Mouse (Mus musculus): ENCODE measurements around the gene Nme7. TPM values are rescaled to one million over a fixed set of nuclear protein-coding genes. Genes with fewer than 3 reads are reported as not detected.

Nme7 gene
- polyA plus RNA-seq, 1 experiment, result 22.0 TPM

DNA sequence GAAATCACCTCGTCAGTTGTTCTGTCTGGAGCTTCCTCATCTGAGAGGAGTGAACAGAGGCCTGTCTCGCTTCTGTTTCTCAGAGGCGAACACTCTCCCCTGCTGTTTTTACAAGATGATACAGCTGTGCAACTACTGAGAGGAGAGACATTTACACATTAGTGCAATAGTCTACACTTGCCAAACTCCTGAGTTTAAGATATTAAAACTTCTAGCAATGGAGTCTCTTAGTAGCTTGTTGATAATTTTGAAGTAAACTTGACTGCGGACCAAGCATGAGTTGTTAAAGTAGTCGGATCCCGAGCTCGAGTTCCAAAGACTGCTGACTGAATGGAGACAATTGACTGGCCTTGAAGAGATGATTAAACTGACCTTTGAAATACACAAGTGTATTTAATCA lies 23.8 kb downstream of the Nme7 start:
- H3K4me3 ChIP-seq (ENCODE audit: insufficient read depth, low read length), result no peak overlapping the region
- no peak for TF ChIP-seq POLR2A (IDR thresholded peaks at IDR 0.05; ENCODE audit: extremely low read depth, insufficient read depth, low read length)
- H3K4me1 ChIP-seq (ENCODE audit: control insufficient read depth, insufficient read depth, low read length), result no peaks in the 10 kb centered on the region; the same call in 1 of the 2 replicates
- no peak overlapping the region for H3K27ac ChIP-seq (ENCODE audit: insufficient read depth, low read length)

DNA sequence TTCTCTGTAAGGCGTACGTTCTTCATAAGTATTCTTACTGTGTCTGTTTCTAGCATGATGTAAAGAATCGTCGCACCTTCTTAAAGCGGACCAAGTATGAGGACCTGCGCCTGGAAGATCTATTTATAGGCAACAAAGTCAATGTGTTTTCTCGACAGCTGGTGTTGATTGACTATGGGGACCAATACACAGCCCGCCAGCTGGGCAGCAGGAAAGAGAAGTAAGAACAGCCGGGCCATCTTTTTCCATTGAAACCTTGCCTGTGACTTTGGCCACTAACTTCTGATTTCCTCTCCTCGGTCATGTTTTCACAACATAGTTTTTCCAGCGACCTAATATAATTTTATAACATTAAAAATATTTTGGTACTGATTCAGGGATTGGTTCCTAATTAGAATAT lies 28.6 kb downstream of the Nme7 start:
- no peak overlapping the region for H3K27ac ChIP-seq (ENCODE audit: insufficient read depth, low read length)
- H3K4me1 ChIP-seq (ENCODE audit: control insufficient read depth, insufficient read depth, low read length), result no peaks in the 10 kb centered on the region; the same call in 1 of the 2 replicates
- H3K4me3 ChIP-seq (ENCODE audit: insufficient read depth, low read length), result no peak overlapping the region
- TF ChIP-seq CTCF (IDR thresholded peaks at IDR 0.05; ENCODE audit: extremely low read depth, insufficient read depth, low read length), result no peak
- TF ChIP-seq POLR2A (IDR thresholded peaks at IDR 0.05; ENCODE audit: extremely low read depth, insufficient read depth, low read length), result no peak

GRCm38 (mm10) chr1:164335435-164335834 lies 31.5 kb downstream of the Nme7 start:
- Histone ChIP-seq H3K4me1 (ENCODE audit: control insufficient read depth, insufficient read depth, low read length) (peaks cover 6% of the 10 kb centered on the region), H3K4me3 (ENCODE audit: insufficient read depth, low read length) (no peak overlapping the region), H3K27ac (ENCODE audit: insufficient read depth, low read length) (no peak overlapping the region)
- TF ChIP-seq CTCF (IDR thresholded peaks at IDR 0.05; ENCODE audit: extremely low read depth, insufficient read depth, low read length), result no peak
- TF ChIP-seq POLR2A (IDR thresholded peaks at IDR 0.05; ENCODE audit: extremely low read depth, insufficient read depth, low read length), result no peak

DNA sequence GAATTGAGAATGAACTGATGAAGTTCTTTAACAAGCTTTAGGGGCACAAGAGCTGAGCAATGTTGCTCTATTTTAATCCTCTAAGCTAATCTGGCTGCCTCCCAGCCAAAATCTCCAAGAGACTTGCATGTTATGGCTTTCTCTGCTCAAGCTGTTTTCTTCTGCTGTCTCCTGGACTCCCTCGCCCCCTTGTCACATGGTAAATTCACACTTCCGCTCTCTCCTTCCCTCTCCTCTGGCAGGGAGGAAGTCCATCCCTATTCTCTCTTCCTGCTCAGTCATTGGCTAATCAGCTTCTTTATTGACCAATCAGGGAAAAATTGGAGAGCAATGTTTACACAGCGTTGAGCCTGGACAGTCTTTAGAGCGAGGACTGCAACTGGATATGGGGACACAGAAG lies 31.9 kb downstream of the Nme7 start:
- TF ChIP-seq CTCF (IDR thresholded peaks at IDR 0.05; ENCODE audit: extremely low read depth, insufficient read depth, low read length) (no peak), POLR2A (IDR thresholded peaks at IDR 0.05; ENCODE audit: extremely low read depth, insufficient read depth, low read length) (no peak)
- no peak overlapping the region for H3K27ac ChIP-seq (ENCODE audit: insufficient read depth, low read length)
- no peak overlapping the region for H3K4me3 ChIP-seq (ENCODE audit: insufficient read depth, low read length)
- peaks cover 6% of the 10 kb centered on the region for H3K4me1 ChIP-seq (ENCODE audit: control insufficient read depth, insufficient read depth, low read length)

DNA sequence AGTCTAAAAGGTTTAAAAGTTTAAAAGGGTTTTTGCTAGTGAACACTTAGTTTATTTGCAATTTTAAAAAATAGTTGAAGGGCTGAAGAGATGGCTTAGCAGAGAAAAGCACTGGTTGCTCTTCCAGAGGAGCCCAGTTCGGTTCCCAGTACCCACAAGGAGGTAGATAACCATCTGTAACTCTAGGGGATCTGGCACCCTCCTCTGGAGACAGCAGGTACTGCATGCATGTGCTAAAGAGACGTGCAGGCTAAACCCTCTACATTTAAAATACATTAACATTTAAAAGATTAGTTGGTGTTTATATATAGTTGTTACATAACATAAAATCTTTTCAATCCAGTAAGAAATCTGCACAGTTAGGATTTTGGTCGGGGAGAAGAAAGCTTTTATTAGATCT lies 38.2 kb downstream of the Nme7 start:
- Histone ChIP-seq H3K4me3 (ENCODE audit: insufficient read depth, low read length) (no peak overlapping the region), H3K4me1 (ENCODE audit: control insufficient read depth, insufficient read depth, low read length) (peaks cover 6% of the 10 kb centered on the region), H3K27ac (ENCODE audit: insufficient read depth, low read length) (no peak overlapping the region)
- TF ChIP-seq CTCF (IDR thresholded peaks at IDR 0.05; ENCODE audit: extremely low read depth, insufficient read depth, low read length) (peak; percentile 45), POLR2A (IDR thresholded peaks at IDR 0.05; ENCODE audit: extremely low read depth, insufficient read depth, low read length) (no peak)

- Histone ChIP-seq H3K4me1 (ENCODE audit: control insufficient read depth, insufficient read depth, low read length) (peaks cover 2% of the 10 kb centered on the region; the same call in 1 of the 2 replicates), H3K27ac (ENCODE audit: insufficient read depth, low read length) (no peak overlapping the region), H3K4me3 (ENCODE audit: insufficient read depth, low read length) (no peak overlapping the region)
- TF ChIP-seq POLR2A (IDR thresholded peaks at IDR 0.05; ENCODE audit: extremely low read depth, insufficient read depth, low read length), result no peak
- TF ChIP-seq CTCF (IDR thresholded peaks at IDR 0.05; ENCODE audit: extremely low read depth, insufficient read depth, low read length), result no peak
Measured at GRCm38 (mm10) chr1:164353443-164353842, 49.5 kb downstream of the Nme7 start.

GRCm38 (mm10) chr1:164357995-164358394 lies 54.1 kb downstream of the Nme7 start:
- H3K4me3 ChIP-seq (ENCODE audit: insufficient read depth, low read length), result no peak overlapping the region
- no peak for TF ChIP-seq POLR2A (IDR thresholded peaks at IDR 0.05; ENCODE audit: extremely low read depth, insufficient read depth, low read length)
- peak overlapping the region; percentile 19; the same call in 1 of the 2 replicates for H3K27ac ChIP-seq (ENCODE audit: insufficient read depth, low read length)
- peaks cover 2% of the 10 kb centered on the region for H3K4me1 ChIP-seq (ENCODE audit: control insufficient read depth, insufficient read depth, low read length)

DNA sequence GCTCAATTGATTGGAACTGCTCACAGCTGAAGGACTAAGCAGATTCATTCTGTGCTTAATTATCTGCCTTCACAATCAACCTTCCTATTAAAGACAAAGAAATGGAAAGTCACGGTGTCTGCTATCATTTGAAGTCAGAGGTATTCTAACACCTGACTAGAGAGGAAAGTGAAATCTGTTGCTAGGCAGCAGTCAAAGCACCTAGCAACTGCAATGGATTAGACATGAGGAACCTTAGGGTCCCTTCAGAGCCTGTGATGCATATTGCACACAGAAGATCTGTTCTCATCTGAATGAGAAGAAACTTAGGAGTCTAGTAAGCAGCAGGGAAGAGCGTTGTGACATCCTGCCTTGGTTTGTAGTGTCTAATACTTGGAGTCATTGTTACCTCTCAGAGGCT lies 58.1 kb downstream of the Nme7 start:
- Histone ChIP-seq H3K4me1 (ENCODE audit: control insufficient read depth, insufficient read depth, low read length) (peaks cover 2% of the 10 kb centered on the region), H3K4me3 (ENCODE audit: insufficient read depth, low read length) (no peak overlapping the region), H3K27ac (ENCODE audit: insufficient read depth, low read length) (no peak overlapping the region)
- no peak for TF ChIP-seq POLR2A (IDR thresholded peaks at IDR 0.05; ENCODE audit: extremely low read depth, insufficient read depth, low read length)
- TF ChIP-seq CTCF (IDR thresholded peaks at IDR 0.05; ENCODE audit: extremely low read depth, insufficient read depth, low read length), result no peak

DNA sequence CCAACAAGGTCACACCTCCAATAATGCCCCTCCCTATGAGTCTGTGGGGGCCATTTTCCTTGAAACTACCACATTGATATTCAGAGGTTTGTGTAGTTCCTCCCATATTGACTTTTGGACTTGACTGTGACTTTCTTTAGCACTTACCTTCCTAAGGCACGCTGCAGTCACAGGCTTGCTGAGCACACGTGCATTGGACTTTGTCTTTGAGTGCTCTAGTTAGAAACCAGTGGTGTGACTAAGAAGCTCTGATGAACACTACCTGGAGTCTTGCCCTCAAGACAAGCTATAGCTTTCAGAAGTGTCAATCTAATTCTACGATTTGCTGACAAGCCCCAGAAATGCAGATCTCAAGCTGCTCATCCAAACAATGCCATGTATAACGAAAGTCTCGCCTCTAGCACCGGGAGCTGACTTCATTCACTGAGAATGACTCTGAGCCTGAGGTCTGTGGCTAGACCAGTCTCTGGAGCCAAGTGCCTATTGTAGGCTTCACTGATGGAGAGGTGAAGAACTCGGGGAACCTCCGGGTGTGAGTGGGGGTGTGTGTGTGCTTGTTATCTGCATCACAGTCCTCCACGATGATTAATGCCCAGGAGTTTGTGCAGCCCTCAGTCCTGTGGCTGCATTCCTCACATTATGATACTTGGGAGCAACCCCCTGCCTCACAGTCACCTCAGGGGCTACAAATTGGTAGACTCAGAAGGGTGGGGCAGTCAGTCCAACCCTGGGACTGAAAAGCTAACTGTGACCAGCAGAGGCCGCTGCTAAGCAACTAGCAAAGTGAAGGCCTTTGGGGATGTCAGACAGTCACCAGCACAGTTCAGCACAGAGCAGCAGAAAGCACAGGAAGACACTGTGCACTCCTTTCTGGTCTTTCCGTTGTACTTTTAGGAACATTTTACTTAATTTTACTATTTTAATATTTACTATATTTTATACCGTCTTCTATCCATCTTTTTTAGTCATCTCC lies 62.5 kb downstream of the Nme7 start:
- no peaks in the 10 kb centered on the region; the same call in 1 of the 2 replicates for H3K4me1 ChIP-seq (ENCODE audit: control insufficient read depth, insufficient read depth, low read length)
- TF ChIP-seq POLR2A (IDR thresholded peaks at IDR 0.05; ENCODE audit: extremely low read depth, insufficient read depth, low read length) (no peak), CTCF (IDR thresholded peaks at IDR 0.05; ENCODE audit: extremely low read depth, insufficient read depth, low read length) (peak; percentile 88)
- H3K27ac ChIP-seq (ENCODE audit: insufficient read depth, low read length), result no peak overlapping the region
- H3K4me3 ChIP-seq (ENCODE audit: insufficient read depth, low read length), result no peak overlapping the region

GRCm38 (mm10) chr1:164368152-164368551 lies 64.2 kb downstream of the Nme7 start:
- Histone ChIP-seq H3K4me1 (ENCODE audit: control insufficient read depth, insufficient read depth, low read length) (no peaks in the 10 kb centered on the region; the same call in 1 of the 2 replicates), H3K4me3 (ENCODE audit: insufficient read depth, low read length) (no peak overlapping the region), H3K27ac (ENCODE audit: insufficient read depth, low read length) (no peak overlapping the region)
- TF ChIP-seq POLR2A (IDR thresholded peaks at IDR 0.05; ENCODE audit: extremely low read depth, insufficient read depth, low read length), result no peak
- no peak for TF ChIP-seq CTCF (IDR thresholded peaks at IDR 0.05; ENCODE audit: extremely low read depth, insufficient read depth, low read length)
